Mouse (Mus musculus) liver, adult 2 months (tissue): ENCODE measurements around the gene Pygm. TPM values are rescaled to one million over a fixed set of nuclear protein-coding genes. Genes with fewer than 3 reads are reported as not detected.
A peak's percentile ranks its signal among the peaks of the same experiment; 100 is the strongest.

Experiments used
- DNase-seq: peaks from one replicate; pipeline ENCODE4 v3.0.0-alpha.2; 2011; ENCODE audit warnings: low read depth, low spot score; ENCODE audit errors: extremely low read depth
- H3K27ac ChIP-seq: fragments of 200-500 bp; replicated peaks from 2 replicates; pipeline ENCODE4 v1.5.1; 2012; ENCODE audit warnings: low read depth, mild to moderate bottlenecking, control low read depth, inconsistent platforms, low read length; ENCODE audit not compliant: insufficient read depth
- H3K27me3 ChIP-seq: fragments of 200-500 bp; 2 replicates; pipeline ENCODE4 v1.6.1; 2012; ENCODE audit warnings: mild to moderate bottlenecking, moderate library complexity, low read length, inconsistent platforms; ENCODE audit not compliant: control insufficient read depth, insufficient read depth
- H3K36me3 ChIP-seq: fragments of 200-500 bp; 2 replicates; pipeline ENCODE4 v1.6.1; 2012; ENCODE audit warnings: low read length, inconsistent platforms; ENCODE audit not compliant: control insufficient read depth, insufficient read depth
- H3K4me1 ChIP-seq: fragments of 200-500 bp; 2 replicates; pipeline ENCODE4 v1.6.1; 2011; ENCODE audit warnings: low read length; ENCODE audit not compliant: control insufficient read depth, insufficient read depth
- H3K4me3 ChIP-seq: fragments of 200-500 bp; 2 replicates; pipeline ENCODE4 v1.5.1; 2011; ENCODE audit warnings: low read depth, mild to moderate bottlenecking, control low read depth, low read length, moderate library complexity; ENCODE audit not compliant: insufficient read depth
- H3K79me2 ChIP-seq: fragments of 200-500 bp; 2 replicates; pipeline ENCODE4 v1.6.1; 2012; ENCODE audit warnings: inconsistent platforms, mild to moderate bottlenecking, low read length, moderate library complexity; ENCODE audit not compliant: control insufficient read depth, insufficient read depth
- H3K9ac ChIP-seq: fragments of 200-500 bp; 2 replicates; pipeline ENCODE4 v1.6.1; 2012; ENCODE audit warnings: low read depth, mild to moderate bottlenecking, control low read depth, inconsistent platforms, low read length
- CTCF ChIP-seq: fragments of 200-500 bp; IDR thresholded peaks from 2 replicates; pipeline ENCODE4 v1.5.1; 2011; ENCODE audit warnings: low read depth, low read length, control low read depth
- POLR2A ChIP-seq: fragments of 200-500 bp; IDR thresholded peaks from 2 replicates; pipeline ENCODE4 v1.6.1; 2011; ENCODE audit warnings: low read length, control low read depth; ENCODE audit not compliant: insufficient read depth; ENCODE audit errors: extremely low read depth
- WGBS: fragments of 180-500 bp; shearing (Covaris S2); methylation state at CpG from one replicate; pipeline ENCODE4 v1.1.7; 2018; 5-methylcytosine and 5-hydroxymethylcytosine counted together
- polyA plus RNA-seq: library from polyadenylated mRNA; depleted of rRNA; stranded (reverse); fragments of >200 nt; gene quantifications from 2 replicates; pipeline ENCODE4 v1.2.3, GENCODE M21; 2012
- total RNA-seq: library from RNA; depleted of rRNA; stranded (reverse); fragments of >200 nt; gene quantifications from 2 replicates; pipeline ENCODE4 v1.2.3, GENCODE M21; 2014

Gene Pygm
- total and polyA plus RNA-seq, 2 experiments = 1.6 to 2.3 TPM

DNA sequence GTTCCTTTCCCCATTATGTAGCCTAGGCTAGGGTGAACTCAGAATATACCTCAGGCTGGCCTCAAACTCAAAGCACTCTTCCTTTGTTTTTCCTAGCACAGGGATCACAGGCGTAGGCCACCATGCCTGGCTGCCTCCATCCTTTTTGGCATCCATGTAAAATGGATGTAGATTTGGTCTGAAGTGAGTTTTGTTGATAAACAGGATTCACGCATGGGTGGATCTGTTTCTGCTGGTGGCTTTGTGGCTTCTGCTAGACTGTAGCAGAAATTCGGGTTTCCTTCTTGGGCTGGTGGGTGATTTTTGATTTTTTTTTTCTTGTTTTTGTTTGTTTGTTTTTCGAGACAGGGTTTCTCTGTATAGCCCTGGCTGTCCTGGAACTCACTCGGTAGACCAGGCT is 25.7 kb downstream of the Pygm start:
- no peaks in the 10 kb centered on the region for H3K36me3 ChIP-seq
- H3K4me1 ChIP-seq = peaks cover 6% of the 10 kb centered on the region; the same call in 1 of the 2 replicates
- no peaks in the 10 kb centered on the region for H3K27me3 ChIP-seq
- H3K4me3 ChIP-seq = no peak overlapping the region
- H3K9ac ChIP-seq = no peak overlapping the region
- TF ChIP-seq POLR2A (no peak), CTCF (no peak)
- no peak for DNase-seq
- no peak overlapping the region for H3K27ac ChIP-seq
- 91% methylated on average over 5 of the region's 5 CpGs for WGBS
- no peaks in the 10 kb centered on the region for H3K79me2 ChIP-seq

DNA sequence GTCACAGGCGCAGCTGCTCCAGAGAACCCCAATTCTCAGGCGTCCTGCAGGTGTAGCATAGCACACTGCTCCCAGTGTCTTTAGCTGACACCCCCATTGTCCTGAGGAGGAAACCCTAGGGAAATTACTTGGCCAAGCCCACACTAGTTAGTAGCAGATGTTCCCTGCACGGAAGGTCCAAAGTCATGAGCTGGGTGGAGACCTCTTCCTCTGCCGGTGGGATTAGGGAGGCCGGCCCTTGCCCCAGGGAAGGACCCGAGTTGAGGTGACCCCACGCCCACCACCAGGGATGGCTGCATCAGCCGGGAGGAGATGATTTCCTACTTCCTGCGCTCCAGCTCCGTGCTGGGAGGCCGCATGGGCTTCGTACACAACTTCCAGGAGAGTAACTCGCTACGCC is 28.6 kb downstream of the Pygm start:
- TF ChIP-seq POLR2A = no peak
- TF ChIP-seq CTCF = no peak
- no peak overlapping the region for H3K4me3 ChIP-seq
- WGBS = 76% methylated on average over 14 of the region's 14 CpGs
- H3K27ac ChIP-seq = no peak overlapping the region
- H3K79me2 ChIP-seq = no peaks in the 10 kb centered on the region
- peaks cover 4% of the 10 kb centered on the region; the same call in 1 of the 2 replicates for H3K27me3 ChIP-seq
- H3K36me3 ChIP-seq = no peaks in the 10 kb centered on the region
- peaks cover 5% of the 10 kb centered on the region; the same call in 1 of the 2 replicates for H3K4me1 ChIP-seq
- no peak overlapping the region for H3K9ac ChIP-seq
- no peak for DNase-seq

DNA sequence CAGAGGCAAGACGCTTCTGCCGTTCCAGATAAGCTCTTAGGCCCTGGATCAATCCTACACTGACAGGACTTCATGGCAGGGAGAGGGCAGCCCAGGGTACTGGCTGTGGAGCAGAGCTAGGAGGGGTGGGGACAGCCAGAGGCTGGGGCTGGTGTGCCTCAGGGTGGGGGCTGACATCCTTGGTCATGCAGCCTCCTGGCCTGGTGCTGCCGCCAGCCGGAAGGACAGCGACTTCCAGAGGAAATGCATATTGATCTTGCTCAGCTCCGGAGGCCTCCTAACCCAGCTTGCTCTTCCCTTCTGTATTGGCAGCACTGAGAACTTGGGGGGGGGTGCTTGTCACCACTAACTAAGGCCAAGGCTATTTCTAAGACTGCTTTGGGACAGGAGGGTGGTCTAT is 31.3 kb downstream of the Pygm start:
- WGBS = 42% methylated on average over 6 of the region's 6 CpGs
- H3K4me3 ChIP-seq = no peak overlapping the region
- H3K79me2 ChIP-seq = no peaks in the 10 kb centered on the region
- DNase-seq = no peak
- H3K36me3 ChIP-seq = no peaks in the 10 kb centered on the region
- peaks cover 6% of the 10 kb centered on the region for H3K27me3 ChIP-seq
- peaks cover 3% of the 10 kb centered on the region; the same call in 1 of the 2 replicates for H3K4me1 ChIP-seq
- TF ChIP-seq POLR2A = no peak
- TF ChIP-seq CTCF = 0 out of 2 replicates have a peak, but pooled peaks have one; percentile 14
- no peak overlapping the region; the same call in 1 of the 2 replicates for H3K27ac ChIP-seq
- H3K9ac ChIP-seq = no peak overlapping the region; the same call in 1 of the 2 replicates

DNA sequence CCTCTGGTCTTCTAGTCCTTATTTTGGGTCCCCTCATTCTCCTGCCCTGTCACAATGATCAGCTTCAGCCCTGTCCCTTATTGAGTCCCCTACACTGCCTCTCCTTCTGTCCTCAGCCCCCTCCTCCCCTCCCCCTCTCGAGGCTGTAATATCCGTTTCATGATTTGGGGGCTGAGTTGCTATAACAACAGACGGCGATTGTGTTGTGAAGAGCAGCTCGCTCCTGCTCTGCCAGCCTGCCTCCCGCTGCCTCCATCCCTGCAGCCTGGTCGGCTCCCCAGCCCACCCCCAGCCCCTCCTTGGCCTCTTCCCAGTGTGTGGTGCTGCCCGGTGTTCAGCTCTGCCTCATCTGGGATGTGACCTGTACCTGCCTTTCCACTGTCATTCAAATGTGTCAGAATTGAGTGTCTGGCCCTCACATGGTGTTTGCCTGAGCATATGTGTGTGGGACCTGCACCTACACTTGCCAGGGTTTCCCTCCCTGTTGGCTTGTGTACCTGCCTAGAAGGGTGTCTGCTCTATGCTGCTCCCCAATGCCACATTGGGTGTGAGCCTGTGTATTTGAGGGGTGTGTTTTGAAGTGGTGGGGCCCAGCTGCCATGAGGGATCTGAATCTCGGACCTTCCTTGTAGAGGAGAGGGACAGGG is 32.0 kb downstream of the Pygm start:
- Histone ChIP-seq H3K9ac (no peak overlapping the region), H3K4me3 (no peak overlapping the region), H3K27me3 (peaks cover 6% of the 10 kb centered on the region), H3K27ac (no peak overlapping the region), H3K4me1 (peaks cover 3% of the 10 kb centered on the region; the same call in 1 of the 2 replicates), H3K79me2 (no peaks in the 10 kb centered on the region), H3K36me3 (no peaks in the 10 kb centered on the region)
- DNase-seq = no peak
- no peak for TF ChIP-seq CTCF
- no peak for TF ChIP-seq POLR2A
- 51% methylated on average over 9 of the region's 9 CpGs for WGBS

DNA sequence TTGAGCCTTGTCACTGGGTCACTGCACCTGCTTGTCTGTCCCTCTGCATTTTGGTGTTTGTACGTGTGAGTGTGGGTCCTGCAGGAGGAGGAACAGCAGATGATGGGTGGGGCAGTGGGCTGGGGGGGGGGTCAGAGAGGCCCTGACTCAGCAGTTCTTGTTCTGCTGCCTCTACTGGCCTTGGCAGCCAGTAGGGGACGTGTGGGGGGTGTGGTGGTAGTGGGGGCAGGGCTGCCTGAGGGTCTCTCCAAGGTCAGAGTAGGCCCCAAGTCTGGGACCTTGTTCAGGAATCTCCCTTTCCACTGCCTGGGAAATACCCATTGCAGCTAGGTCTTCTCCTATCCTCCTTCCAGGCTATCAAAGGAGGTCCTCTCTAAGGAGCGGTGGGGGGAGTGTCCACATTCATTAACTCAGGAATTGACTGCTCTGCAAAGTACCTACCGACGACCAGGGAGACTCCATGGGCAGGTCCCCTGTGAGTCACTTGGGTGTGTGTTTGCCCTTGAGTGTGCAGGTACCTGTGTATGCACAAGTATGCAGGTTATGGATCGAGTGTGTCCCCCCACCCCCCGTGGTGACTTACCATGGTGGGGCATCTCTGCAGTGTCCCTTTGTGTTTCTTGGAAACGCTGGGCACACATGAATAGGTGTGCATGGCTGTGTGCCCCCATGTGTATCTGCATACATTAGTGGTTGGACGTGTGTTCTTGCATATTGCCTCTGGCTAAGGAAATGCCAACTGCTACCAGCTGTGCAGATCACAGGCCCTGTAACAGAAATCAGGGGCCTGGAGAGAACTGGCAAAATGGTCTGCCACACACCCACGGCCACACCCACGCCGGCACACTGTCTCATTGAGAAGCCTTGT is 32.9 kb downstream of the Pygm start:
- Histone ChIP-seq H3K9ac (no peak overlapping the region), H3K27ac (no peak overlapping the region), H3K36me3 (no peaks in the 10 kb centered on the region), H3K4me1 (peaks cover 3% of the 10 kb centered on the region; the same call in 1 of the 2 replicates), H3K27me3 (peaks cover 6% of the 10 kb centered on the region), H3K4me3 (no peak overlapping the region), H3K79me2 (no peaks in the 10 kb centered on the region)
- 74% methylated on average over 12 of the region's 12 CpGs for WGBS
- no peak for DNase-seq
- TF ChIP-seq CTCF (no peak), POLR2A (no peak)

DNA sequence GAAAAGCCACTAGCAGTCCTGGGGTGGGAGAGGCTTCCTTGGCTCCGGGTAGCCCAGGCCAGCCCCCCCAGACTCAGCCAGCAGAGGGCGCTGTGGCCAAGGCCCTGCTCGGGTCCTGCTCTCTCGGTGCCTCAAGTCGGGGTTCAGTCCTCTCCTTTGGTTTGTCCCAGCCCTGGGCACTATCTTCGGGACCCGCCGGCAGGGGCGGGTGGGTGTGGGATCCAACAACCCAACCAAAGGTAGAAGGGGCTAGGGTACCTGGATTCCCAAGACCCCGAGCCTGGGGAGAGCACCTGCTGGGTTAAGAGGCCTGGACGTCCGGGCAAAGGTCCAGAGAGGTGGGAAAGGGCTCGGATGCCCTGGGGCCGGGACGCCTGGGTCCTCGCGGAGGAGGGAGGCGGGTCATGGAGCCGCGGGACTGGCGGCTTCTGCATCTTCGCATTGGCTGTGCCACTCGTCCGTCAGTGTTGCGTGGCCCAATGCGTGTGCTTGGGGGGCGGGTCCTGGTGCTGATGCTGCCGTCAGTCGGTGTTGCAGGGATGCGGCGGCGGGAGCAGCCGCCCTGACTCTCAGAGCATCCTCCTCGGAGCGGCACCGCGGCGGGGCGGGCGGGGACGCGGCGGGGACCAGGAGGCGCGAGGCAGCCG is 34.2 kb downstream of the Pygm start, which contains the start of gene Nrxn2:
Nrxn2 (plus strand) TSS at position 499 of the 647 bp plus-strand sequence.
- Histone ChIP-seq H3K79me2 (no peaks in the 10 kb centered on the region), H3K4me3 (peak within 1 kb of the TSS; percentile 45), H3K9ac (0 out of 2 replicates have a peak within 1 kb of the TSS, but pooled peaks have one; percentile 28), H3K27me3 (peaks cover 6% of the 10 kb centered on the region), H3K36me3 (no peaks in the 10 kb centered on the region), H3K4me1 (peaks cover 3% of the 10 kb centered on the region; the same call in 1 of the 2 replicates), H3K27ac (no peak within 1 kb of the TSS)
- DNase-seq = peak; percentile 40
- peak; percentile 85 for TF ChIP-seq CTCF
- TF ChIP-seq POLR2A = no peak
- WGBS = 1% methylated on average over 42 of the region's 46 CpGs
